Mouse (Mus musculus) forebrain, embryonic 11.5 days (tissue): ENCODE results near the gene Sfmbt2. TPM values are rescaled to one million over a fixed set of nuclear protein-coding genes. Genes with fewer than 3 reads are reported as not detected.
A peak's percentile ranks its signal among the peaks of the same experiment; 100 is the strongest.

Source experiments
- ATAC-seq: fragments of 200-750 bp; cut with Nextera tagmentation; replicated peaks from 2 replicates; pipeline ENCODE4 v1.8.0; 2017; ENCODE audit warnings: moderate TSS enrichment; ENCODE audit not compliant: low FRiP score
- DNase-seq: peaks from one replicate; pipeline ENCODE4 v3.0.0-alpha.2; 2017; ENCODE audit warnings: low spot score
- H3K27ac ChIP-seq: fragments of 300-500 bp; sonication (generic); 2 replicates; pipeline ENCODE4 v1.5.1; 2014; ENCODE audit warnings: low read depth, low read length
- H3K27me3 ChIP-seq: fragments of 300-500 bp; sonication (generic); 2 replicates; pipeline ENCODE4 v1.6.1; 2014; ENCODE audit warnings: mild to moderate bottlenecking, low read length, mixed read lengths; ENCODE audit not compliant: control insufficient read depth, insufficient read depth
- H3K36me3 ChIP-seq: fragments of 300-500 bp; sonication (generic); 2 replicates; pipeline ENCODE4 v1.6.1; 2014; ENCODE audit warnings: mild to moderate bottlenecking, low read length, moderate library complexity, mixed read lengths; ENCODE audit not compliant: control insufficient read depth, insufficient read depth
- H3K4me1 ChIP-seq: fragments of 300-500 bp; sonication (generic); replicated peaks from 2 replicates; pipeline ENCODE4 v1.6.1; 2014; ENCODE audit warnings: low read length, mixed read lengths; ENCODE audit not compliant: control insufficient read depth, insufficient read depth
- H3K4me2 ChIP-seq: fragments of 300-500 bp; sonication (generic); 2 replicates; pipeline ENCODE4 v1.6.1; 2014; ENCODE audit warnings: low read depth, mild to moderate bottlenecking, low read length, moderate library complexity, mixed read lengths; ENCODE audit not compliant: severe bottlenecking
- H3K4me3 ChIP-seq: fragments of 300-500 bp; sonication (generic); 2 replicates; pipeline ENCODE4 v1.5.1; 2014; ENCODE audit warnings: low read depth, low read length
- H3K9ac ChIP-seq: fragments of 300-500 bp; sonication (generic); 2 replicates; pipeline ENCODE4 v1.6.1; 2014; ENCODE audit warnings: low read length
- H3K9me3 ChIP-seq: fragments of 300-500 bp; sonication (generic); 2 replicates; pipeline ENCODE4 v1.6.1; 2016; ENCODE audit warnings: low read length, mixed read lengths; ENCODE audit not compliant: control insufficient read depth
- WGBS: fragments of 180-500 bp; shearing (Covaris S2); extraction: QIAGEN DNeasy Blood & Tissue Kit; methylation state at CpG from one replicate; pipeline ENCODE4 v1.1.7; 2014; 5-methylcytosine and 5-hydroxymethylcytosine counted together
- polyA plus RNA-seq: library from polyadenylated mRNA; unstranded; fragments of >200 nt; fragmentation: Nextera tagmentation; extraction: Ambion mirVana; gene quantifications from 2 replicates; pipeline ENCODE4 v1.2.1, GENCODE M21; 2014

Sfmbt2 gene
- polyA plus RNA-seq, 1 experiment from 2014 or later: 1.3 TPM

DNA sequence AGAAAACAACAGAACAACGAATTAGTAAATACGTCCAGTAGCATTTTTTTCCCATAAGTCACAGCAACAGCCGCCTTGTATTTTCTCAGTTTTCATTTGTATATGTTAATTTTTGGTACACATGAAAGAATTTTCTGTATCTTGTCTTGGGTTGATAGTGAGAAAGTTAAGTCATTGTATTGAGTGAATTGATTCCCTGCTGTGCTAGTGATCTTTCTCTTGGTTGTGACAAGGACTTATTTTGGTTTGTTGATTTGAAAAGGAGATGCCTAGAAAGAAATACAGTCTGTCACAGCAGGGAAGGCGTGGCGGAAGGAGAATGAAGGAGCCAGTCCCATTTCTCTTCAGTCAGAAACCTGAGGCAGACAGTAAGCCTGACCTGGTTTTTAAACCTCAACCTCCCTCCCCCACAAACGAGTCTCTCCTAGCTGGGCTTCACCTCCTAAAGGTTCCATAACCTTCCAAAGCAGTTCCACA lies 50.7 kb downstream of the Sfmbt2 start:
- Histone ChIP-seq H3K36me3 (no peaks in the 10 kb centered on the region), H3K4me2 (no peak overlapping the region), H3K4me3 (no peak overlapping the region), H3K9ac (no peak overlapping the region), H3K9me3 (no peaks in the 10 kb centered on the region), H3K27me3 (no peaks in the 10 kb centered on the region), H3K27ac (no peak overlapping the region), H3K4me1 (no peaks in the 10 kb centered on the region)
- no peak for DNase-seq
- no peak for ATAC-seq
- WGBS: 75% methylated on average over 6 of the region's 6 CpGs

DNA sequence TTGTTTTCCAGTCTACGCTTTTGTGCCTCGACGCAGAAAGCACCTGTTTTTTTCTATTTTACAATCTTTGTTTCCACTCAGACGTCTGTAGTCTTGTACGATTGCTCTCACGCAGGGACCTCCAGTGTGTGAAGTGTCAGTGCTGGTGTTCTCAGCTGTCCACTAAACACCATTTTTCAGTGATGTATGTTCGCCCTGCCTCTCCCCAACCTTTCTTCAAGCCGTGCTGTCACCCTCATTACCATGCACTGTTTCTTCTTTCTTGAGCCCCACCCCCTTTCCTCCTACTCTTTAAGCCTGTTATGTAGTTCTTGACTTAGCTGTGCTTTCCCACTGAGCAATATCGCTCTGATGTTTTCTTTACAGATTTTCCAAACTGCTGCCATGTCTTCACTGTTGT lies 67.0 kb downstream of the Sfmbt2 start:
- no peak overlapping the region for H3K9ac ChIP-seq
- H3K9me3 ChIP-seq: no peaks in the 10 kb centered on the region
- H3K4me3 ChIP-seq: no peak overlapping the region
- H3K36me3 ChIP-seq: no peaks in the 10 kb centered on the region
- no peaks in the 10 kb centered on the region for H3K4me1 ChIP-seq
- DNase-seq: no peak
- H3K4me2 ChIP-seq: no peak overlapping the region
- no peak overlapping the region for H3K27ac ChIP-seq
- H3K27me3 ChIP-seq: no peaks in the 10 kb centered on the region
- WGBS: 71% methylated on average over 9 of the region's 9 CpGs
- ATAC-seq: no peak

DNA sequence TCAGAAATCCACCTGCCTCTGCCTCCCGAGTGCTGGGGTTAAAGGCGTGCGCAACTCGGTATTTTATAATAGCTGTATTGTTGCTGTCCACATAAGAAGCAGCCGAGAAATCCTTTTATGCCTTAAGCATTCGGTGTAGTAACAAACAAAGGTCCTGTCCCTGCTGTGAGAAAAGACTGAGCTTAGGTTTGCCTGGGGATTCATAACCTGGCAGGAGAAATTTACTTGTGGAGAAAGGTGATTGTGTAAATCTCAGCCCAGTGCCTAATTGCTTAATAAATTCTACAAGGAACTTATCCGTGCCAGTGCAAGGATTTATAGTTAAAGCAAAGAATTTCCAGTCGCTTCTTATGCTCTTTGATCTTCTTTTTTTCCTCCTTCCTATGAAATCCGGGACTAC lies 71.5 kb downstream of the Sfmbt2 start:
- 69% methylated on average over 9 of the region's 9 CpGs for WGBS
- Histone ChIP-seq H3K4me3 (no peak overlapping the region), H3K4me2 (no peak overlapping the region), H3K9ac (no peak overlapping the region), H3K27ac (no peak overlapping the region), H3K9me3 (no peaks in the 10 kb centered on the region), H3K27me3 (no peaks in the 10 kb centered on the region), H3K4me1 (no peaks in the 10 kb centered on the region), H3K36me3 (no peaks in the 10 kb centered on the region)
- ATAC-seq (no peak), DNase-seq (no peak)

DNA sequence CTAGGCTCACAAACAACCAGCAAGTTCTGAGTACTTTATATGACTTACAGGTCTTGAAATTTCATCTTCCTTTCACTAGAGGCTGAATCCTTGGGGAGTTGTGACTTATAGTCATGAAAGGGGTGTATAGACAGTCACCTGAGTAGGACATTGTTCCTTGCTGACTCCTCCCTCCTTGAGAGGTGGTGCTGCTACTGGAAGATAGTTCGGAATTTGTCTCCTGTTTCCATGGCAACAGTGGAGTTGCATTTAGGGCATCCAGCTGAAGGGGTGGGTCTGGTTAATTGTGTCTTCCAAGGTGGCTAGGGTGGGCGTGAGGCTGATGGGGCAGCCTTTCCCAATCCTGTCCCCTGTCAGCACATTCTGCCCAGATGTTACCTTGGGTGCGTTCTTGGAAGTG lies 83.3 kb downstream of the Sfmbt2 start:
- Histone ChIP-seq H3K4me3 (no peak overlapping the region), H3K9ac (no peak overlapping the region), H3K27me3 (no peaks in the 10 kb centered on the region), H3K9me3 (no peaks in the 10 kb centered on the region), H3K27ac (no peak overlapping the region), H3K36me3 (no peaks in the 10 kb centered on the region), H3K4me2 (no peak overlapping the region), H3K4me1 (no peaks in the 10 kb centered on the region)
- no peak for ATAC-seq
- DNase-seq: no peak
- 53% methylated on average over 3 of the region's 3 CpGs for WGBS

DNA sequence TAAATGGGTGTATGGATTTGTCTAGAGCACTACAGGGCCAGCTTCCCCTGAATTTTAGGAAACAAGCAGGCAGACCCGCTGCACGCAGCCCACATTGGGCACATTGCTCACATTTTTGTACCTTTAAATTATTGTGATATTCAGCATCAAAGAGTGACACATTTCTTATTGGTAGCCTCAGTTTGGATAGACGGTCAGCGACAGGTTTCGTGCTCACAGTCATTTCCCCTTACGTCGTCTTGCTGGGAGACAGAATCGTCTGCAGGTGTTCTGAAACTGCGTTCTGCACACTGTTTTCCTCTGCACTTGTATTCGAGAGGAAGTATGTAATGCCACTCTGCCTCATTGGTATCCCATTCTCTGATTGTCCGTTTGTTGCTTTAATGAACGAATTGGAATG lies 88.0 kb downstream of the Sfmbt2 start:
- no peak overlapping the region for H3K4me2 ChIP-seq
- no peak overlapping the region for H3K9ac ChIP-seq
- no peaks in the 10 kb centered on the region for H3K27me3 ChIP-seq
- no peaks in the 10 kb centered on the region for H3K9me3 ChIP-seq
- no peak overlapping the region for H3K27ac ChIP-seq
- ATAC-seq (no peak), DNase-seq (no peak)
- no peak overlapping the region for H3K4me3 ChIP-seq
- H3K4me1 ChIP-seq: no peaks in the 10 kb centered on the region
- H3K36me3 ChIP-seq: no peaks in the 10 kb centered on the region
- 90% methylated on average over 12 of the region's 12 CpGs for WGBS

DNA sequence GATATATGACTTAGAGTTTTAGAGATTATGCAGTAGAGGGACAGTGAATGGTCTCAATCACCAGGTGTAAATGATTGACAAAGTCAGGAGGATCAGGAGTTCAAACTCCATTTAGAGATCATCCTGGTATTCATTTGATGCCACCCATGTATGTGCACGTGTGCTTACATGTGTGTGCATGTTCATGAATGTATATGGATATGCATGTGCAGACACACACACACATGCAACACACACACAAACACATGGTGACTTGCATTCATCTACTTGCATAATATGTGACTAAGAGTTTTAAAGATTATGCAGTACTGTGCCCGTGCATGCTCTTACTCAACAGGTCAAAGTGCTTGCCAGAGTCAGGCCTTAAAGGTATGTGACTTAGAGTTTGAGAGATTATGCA lies 146.2 kb downstream of the Sfmbt2 start:
- Histone ChIP-seq H3K4me3 (no peak overlapping the region), H3K27me3 (no peaks in the 10 kb centered on the region), H3K9ac (no peak overlapping the region), H3K4me1 (no peaks in the 10 kb centered on the region), H3K36me3 (no peaks in the 10 kb centered on the region), H3K4me2 (no peak overlapping the region), H3K27ac (no peak overlapping the region), H3K9me3 (no peaks in the 10 kb centered on the region)
- WGBS: 83% methylated on average over 2 of the region's 2 CpGs
- no peak for ATAC-seq
- DNase-seq: no peak

DNA sequence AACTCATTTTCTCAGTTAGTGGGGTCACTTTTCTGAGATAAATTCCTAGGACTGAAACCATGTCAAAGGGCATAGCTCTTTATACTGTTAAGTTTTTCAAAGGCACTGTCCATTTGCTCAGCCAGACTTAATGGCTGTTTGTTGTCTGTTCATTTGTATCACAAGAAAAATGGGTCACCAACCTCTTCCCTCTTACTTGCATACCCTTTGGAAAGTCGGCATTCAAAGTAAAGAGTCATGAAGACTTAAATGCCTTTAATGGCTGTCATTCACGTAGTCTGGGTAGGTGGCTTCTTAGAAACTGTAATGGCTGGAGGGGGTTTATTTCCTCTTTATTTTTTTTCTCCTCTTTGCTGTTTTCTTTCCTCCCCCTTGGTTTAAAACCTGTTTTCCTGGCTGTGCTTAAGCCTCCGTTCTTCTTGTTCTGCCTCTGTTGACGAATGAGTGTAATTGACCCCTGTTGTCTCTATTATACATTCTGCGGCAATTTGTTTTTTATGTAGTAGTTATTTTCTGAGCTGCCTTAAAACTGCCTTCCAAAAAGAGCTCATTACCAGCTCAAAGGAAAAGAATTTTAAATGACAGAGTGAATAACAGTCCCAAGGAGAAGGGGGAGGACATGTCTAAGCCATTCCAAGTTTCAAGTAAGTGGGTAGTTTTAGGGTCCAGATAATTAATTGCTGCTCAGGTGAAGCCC lies 151.6 kb downstream of the Sfmbt2 start:
- Histone ChIP-seq H3K4me3 (no peak overlapping the region), H3K4me2 (no peak overlapping the region), H3K4me1 (no peaks in the 10 kb centered on the region), H3K27me3 (peaks cover 5% of the 10 kb centered on the region; the same call in 1 of the 2 replicates), H3K27ac (no peak overlapping the region), H3K36me3 (no peaks in the 10 kb centered on the region), H3K9me3 (no peaks in the 10 kb centered on the region), H3K9ac (no peak overlapping the region)
- 24% methylated on average over 5 of the region's 5 CpGs for WGBS
- peak; percentile 25; the same call in 1 of the 2 replicates for ATAC-seq
- DNase-seq: no peak

DNA sequence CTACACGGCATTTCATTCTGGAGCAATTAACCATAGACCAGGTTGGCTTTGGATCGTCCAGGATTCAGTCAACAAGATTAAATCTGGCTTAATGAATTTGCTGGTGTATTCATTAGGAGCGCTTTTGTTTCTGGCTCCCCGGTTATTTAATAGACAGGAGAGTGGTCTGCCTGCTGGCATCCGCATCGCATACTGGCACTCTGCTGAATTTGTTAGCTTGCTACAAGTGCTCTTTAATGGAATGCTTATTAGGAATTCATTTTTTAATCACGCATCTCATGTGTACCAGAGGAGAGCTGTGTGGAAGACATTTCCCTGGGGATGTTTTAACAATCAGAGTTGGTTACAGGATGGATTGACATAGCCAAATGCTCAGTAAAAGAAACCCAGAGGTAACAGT lies 155.3 kb downstream of the Sfmbt2 start:
- Histone ChIP-seq H3K4me2 (no peak overlapping the region), H3K9me3 (no peaks in the 10 kb centered on the region), H3K36me3 (no peaks in the 10 kb centered on the region), H3K27me3 (peaks cover 5% of the 10 kb centered on the region; the same call in 1 of the 2 replicates), H3K4me3 (no peak overlapping the region), H3K4me1 (no peaks in the 10 kb centered on the region), H3K9ac (no peak overlapping the region), H3K27ac (no peak overlapping the region)
- 42% methylated on average over 7 of the region's 7 CpGs for WGBS
- DNase-seq (peak; percentile 53), ATAC-seq (peak; percentile 45)

DNA sequence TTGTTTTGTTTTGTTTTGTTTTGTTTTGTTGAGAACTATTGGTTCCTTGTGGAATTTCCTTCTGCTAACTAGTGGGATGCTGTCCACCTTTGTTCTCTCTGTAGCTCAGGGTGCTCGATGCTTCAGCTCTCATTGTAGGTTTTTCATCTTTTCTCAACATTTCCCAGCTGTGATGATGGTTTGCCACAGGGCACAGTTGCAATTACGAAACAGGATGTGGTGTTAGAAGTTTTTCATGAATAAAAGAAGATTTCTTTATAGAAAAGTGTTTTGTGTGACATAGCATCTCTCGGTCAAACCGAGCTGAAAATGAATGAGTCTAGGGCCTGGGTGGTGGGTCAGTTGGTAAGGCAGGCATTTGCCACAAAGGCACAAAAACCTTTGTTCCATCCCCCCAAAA lies 171.5 kb downstream of the Sfmbt2 start:
- no peak overlapping the region for H3K4me2 ChIP-seq
- no peaks in the 10 kb centered on the region for H3K36me3 ChIP-seq
- no peak for DNase-seq
- no peaks in the 10 kb centered on the region for H3K27me3 ChIP-seq
- H3K9me3 ChIP-seq: no peaks in the 10 kb centered on the region
- WGBS: 85% methylated on average over 4 of the region's 4 CpGs
- H3K4me1 ChIP-seq: no peaks in the 10 kb centered on the region
- no peak overlapping the region for H3K4me3 ChIP-seq
- no peak overlapping the region for H3K9ac ChIP-seq
- H3K27ac ChIP-seq: no peak overlapping the region
- ATAC-seq: no peak
